Mouse (Mus musculus): ENCODE data around the gene Arhgap27. TPM values are rescaled to one million over a fixed set of nuclear protein-coding genes. Genes with fewer than 3 reads are reported as not detected.

Arhgap27 gene
- polyA plus RNA-seq, 1 experiment from 2014 or later: 16.4 TPM

Other genes starting within 250 kb of the Arhgap27 start
- gene Hexim1, start 247.5 kb downstream of the Arhgap27 start, polyA plus RNA-seq (2014; fragmentation: Nextera tagmentation; extraction: Ambion mirVana): 7.6 and 7.7 TPM in 2 replicates
- 7.3 and 9.1 TPM in 2 replicates for gene Hexim2, start 231.3 kb downstream of the Arhgap27 start, polyA plus RNA-seq (2014; fragmentation: Nextera tagmentation; extraction: Ambion mirVana)
- 1.7 and 2.3 TPM in 2 replicates for gene Fmnl1, start 192.6 kb downstream of the Arhgap27 start, polyA plus RNA-seq (2014; fragmentation: Nextera tagmentation; extraction: Ambion mirVana)
- gene 1700023F06Rik, start 155.1 kb downstream of the Arhgap27 start, polyA plus RNA-seq (2014; fragmentation: Nextera tagmentation; extraction: Ambion mirVana): 1.5 and 1.8 TPM in 2 replicates
- gene Spata32, start 145.3 kb downstream of the Arhgap27 start, polyA plus RNA-seq (2014; fragmentation: Nextera tagmentation; extraction: Ambion mirVana): not detected in 2 replicates
- 5.6 and 6.0 TPM in 2 replicates for gene Map3k14, start 96.2 kb downstream of the Arhgap27 start, polyA plus RNA-seq (2014; fragmentation: Nextera tagmentation; extraction: Ambion mirVana)
- gene Plekhm1, start 49.0 kb upstream of the Arhgap27 start, polyA plus RNA-seq (2014; fragmentation: Nextera tagmentation; extraction: Ambion mirVana): 7.5 and 9.2 TPM in 2 replicates
- gene Lrrc37a, start 140.9 kb upstream of the Arhgap27 start, polyA plus RNA-seq (2014; fragmentation: Nextera tagmentation; extraction: Ambion mirVana): not detected in 2 replicates

All from stomach, embryonic 14.5 days (tissue).